Mouse (Mus musculus) ZHBTc4 (cell line): ENCODE results near the gene Ctxn2.
A peak's percentile ranks its signal among the peaks of the same experiment; 100 is the strongest.
"Not testable (repeated sequence)": the region's sequence is repeated elsewhere in the genome, so short reads cannot be mapped to it uniquely, and the experiment has no call there.

Experiments
- DNase-seq: peaks from one replicate; pipeline ENCODE4 v3.0.0-alpha.2; 2011; ENCODE audit warnings: low read depth, low spot score

Gene Ctxn2

DNA sequence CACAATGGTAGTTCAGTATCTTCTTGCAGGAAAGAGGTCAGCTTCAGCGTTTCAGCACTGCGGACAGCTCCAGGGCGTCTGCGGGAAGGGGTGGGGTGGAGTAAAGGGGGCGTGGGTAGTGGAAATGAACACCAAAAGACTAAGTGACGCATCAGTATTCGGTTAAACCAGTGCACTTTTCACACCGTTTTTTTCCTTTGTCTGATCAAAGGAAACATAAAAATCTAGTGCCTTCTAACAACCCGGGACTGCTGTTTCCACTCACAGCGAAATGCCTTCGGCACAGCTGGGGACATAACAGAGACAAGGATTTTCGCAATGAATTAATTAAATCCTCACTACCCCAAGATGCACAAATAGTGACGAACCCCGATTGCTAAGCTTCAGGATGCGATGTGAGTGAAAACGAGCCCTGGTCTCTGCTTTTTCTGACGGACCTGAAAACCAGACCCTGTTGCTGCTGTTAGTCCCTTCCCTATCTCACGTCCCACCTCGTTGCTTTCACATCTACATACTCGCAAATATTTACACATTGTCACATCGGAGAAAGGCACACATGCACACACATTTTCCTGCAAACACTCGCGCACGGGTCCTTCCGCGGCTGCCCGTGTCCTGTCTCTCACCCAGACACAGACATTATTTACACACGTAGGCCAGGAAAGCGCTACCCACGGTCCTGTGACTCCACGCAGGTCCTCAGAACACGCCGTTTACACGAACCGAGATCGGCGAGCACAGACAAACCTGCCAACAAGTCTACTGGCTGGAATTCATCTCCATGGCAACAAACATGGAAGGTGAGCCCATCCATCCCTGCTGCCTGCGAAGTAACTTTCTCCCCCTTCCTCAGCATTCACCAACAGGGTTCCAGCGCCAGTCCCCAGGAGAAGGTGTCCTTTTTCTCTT lies at the start of gene Ctxn2:
Ctxn2 (plus strand) TSS at position 790 of the 909 bp plus-strand sequence.
- DNase-seq = peak; percentile 86

DNA sequence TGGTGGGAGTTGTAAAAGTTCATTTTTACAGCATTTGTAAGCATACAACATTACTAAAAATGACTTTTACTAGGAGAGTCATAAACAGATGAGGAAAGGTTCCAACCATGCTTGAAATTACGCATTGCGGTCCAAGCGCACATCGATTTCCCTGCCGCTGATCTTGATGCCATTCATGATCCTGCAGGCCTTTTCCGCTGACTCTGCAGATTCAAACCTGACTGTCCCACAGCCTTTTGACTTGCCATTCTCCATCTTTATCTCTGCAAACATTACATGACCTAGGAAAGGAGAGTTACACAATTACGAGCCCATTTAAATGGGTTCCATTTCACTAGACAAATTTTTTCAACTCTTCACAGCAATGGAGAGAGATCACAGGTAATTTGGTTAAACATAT lies 47.7 kb upstream of the Ctxn2 start:
- DNase-seq = no peak

DNA sequence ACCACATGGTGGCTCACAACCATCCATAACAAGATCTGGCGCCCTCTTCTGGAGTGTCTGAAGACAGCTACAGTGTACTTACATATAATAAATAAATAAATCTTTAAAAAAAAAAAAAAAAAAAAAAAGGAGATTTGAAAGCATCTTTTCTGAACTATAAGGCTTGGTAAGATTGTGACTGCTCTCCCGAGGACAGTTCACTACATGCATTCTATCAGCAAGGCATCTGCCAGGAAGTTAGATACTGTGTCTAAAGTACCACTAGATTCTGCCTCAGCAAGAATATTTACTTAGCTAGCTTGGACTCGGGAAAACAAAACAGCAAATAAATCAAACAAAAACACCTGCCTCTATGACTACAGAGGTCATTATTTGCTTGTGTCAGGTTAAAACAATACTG lies 44.4 kb upstream of the Ctxn2 start:
- not testable (repeated sequence) for DNase-seq

DNA sequence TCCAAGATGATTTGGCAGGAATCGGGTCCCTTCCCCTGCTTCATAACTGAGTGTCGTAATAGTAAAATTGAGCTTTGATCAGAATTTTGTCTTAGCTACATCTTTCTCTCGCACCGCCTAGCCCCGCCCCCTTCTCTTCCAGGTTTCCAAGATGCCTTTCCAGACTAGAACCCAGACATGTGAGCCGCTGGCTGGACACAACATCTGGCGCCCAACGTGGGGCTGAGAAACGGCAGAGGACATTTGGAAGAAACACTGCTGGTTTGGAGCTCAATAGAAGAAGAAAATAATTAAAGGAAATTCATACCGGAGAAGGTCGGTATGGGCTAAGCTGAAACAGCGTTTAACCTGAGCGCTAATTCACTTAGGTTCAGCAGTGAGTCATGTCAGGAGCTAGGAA lies 32.0 kb upstream of the Ctxn2 start:
- peak; percentile 63 for DNase-seq

DNA sequence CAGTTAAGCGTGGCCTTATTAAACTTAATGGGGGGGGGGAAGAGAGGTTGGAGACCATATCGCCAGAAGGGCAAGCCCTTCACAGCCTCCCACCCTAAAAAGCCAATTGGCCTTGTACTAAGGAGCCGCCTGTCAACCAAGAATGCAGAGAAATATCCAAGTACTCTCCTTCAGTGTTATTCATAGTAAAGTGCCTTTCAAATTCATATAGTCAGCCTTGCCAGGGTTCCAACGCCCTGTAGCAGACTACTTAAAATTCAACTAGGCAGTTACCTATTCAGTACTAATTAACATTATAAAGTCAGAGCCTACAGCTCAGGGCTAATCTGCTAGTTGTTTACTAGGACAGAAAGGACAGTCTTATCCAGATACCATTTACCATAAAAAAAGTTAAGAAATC lies 30.0 kb upstream of the Ctxn2 start:
- DNase-seq = peak; percentile 58

DNA sequence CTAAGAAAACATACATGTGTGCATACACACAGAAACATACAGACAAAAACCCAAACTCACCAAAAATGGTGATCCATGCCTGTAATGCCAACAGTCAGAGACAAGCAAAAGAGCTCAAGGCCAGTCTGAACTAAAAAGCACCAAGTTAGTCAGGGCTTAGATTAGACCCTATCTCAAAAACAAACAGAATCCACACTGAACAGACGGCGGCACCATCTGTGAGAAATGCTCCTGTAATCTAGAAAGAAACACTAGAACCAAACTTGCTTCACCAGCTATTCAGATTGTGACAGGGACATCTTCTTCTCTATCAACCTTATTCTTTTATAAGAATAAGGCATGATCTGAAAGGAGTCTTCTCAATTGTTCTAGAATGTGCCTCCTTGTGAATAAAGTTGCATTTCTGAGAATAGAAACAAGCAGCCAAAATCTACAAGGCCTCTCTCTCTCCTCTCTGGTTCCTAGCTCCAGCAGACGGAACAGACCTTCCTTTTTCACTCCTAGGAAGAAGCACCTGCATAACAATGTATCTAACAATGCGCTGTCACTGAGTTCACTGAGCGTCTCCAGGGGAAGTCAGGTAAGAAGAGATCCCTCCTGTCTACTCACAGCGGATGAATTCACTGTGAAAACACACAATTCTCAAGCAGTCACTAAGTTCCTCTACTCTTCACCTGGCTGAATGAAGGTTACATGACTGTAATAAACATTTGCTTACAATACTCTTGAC lies 16.9 kb upstream of the Ctxn2 start:
- peak; percentile 62 for DNase-seq

DNA sequence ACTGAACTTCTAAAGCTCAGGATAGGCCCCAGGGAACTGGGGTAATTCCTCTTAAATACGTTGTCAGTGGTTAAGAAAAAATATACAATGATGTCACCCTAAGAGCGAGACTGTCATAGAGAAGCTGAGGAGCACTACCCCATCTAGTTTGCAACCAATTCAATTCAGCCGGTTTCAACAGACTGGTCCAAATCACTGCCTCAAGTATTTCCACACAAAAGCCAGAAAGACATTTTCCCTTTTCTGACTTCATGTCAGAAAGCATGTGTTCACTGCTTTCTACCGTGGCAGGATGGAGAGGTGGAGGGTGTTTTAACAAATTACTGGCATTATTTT lies 14.2 kb upstream of the Ctxn2 start:
- DNase-seq = no peak

DNA sequence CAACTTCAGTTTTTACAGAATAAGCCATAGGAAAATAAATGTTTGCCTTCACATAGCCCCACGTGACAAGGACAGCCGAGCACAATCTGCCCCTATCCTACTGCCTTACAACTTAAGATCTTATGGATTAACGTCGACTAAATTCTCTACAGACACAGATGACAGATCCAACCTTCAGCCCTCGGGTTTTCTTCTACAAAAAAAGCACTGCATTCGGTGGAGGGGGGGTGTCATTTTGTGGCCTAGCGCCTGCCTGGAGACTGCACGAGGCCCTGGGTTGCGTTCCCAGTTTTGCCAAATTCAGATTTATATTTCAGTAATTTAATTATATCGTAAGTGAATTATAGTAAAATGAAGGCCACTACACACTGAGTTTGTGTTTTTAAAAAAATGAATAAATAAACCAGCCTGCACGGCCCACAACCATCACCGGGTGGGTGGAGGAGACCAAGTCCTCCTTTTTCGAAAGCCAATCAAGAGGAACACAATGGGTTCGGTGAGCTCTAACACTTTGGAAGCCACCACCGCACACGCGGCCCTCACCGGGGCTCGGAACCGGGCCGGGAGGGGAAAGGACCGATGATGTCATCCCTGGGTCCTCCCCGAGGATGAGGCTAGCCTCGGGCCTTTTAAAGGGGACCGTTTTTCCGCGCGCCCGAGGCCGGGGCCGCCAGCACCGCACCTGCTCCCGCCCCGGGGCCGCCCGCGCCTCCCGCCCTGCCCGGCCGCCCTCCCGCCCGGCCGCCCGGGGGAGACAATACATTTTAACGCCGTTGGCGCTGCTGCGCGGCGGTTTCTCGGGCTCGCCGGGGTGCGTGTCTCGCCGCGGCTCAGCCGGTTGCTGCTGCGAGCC lies 13.6 kb upstream of the Ctxn2 start:
- peak; percentile 42 for DNase-seq

DNA sequence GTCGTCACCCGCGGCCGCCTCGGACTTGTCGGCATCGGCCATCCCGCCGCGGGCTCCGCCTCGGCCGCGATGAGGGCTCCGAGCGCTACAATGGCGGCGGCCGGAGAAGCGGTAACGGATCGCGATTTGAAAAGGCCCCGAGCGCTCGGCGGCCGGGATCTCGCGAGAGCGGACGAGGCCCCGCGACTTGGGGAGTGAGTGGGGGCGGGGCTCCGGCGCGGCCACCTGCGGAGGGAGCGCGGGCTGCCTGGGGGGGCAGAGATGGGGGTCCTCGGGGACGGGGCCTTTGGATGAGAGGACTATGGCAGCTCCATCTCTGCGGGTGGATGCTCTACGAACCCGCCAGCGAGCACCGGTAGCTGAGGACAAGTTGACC lies 13.0 kb upstream of the Ctxn2 start, which contains the start of gene Myef2:
Myef2 (minus strand) TSS at position 185 of the 376 bp plus-strand sequence.
- DNase-seq = peak; percentile 89

DNA sequence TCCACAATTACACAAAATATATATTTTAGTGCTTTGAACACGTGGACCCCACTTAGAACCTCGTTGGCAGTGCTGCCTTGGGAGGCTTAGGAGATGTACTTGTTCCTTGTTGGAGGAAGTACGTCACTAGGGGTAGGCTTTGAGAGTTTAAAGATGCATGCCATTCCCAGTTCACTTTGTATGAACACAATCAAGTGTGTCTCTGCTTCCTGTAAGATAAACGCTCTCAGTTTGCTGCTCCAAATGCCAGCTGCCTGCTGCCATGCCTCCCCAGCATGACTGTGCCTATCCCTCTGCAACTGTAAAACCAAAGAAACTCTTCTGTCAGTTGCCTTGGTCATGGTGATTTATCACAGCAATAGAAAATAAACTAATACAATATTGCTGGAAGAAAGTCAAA lies 10.7 kb upstream of the Ctxn2 start:
- DNase-seq = no peak

DNA sequence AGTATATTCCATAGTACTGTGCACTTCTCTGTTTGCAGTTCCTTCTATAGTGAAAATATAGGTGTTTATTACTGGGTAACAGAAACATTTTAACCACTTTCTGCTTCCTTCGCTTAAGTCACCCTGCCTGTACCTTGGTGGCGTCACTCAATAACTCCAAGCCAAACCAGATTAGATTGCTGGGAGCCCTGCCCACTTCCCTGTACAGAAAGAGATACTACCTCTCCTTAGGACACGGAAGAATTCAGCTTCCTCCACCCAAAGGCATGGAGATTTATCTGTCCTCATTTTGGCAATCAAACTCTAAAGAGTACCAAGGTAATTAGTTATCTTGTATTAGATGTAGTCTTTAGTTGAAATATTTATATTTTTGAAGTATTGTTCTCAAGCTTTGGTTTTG lies 9.7 kb upstream of the Ctxn2 start:
- DNase-seq = no peak

DNA sequence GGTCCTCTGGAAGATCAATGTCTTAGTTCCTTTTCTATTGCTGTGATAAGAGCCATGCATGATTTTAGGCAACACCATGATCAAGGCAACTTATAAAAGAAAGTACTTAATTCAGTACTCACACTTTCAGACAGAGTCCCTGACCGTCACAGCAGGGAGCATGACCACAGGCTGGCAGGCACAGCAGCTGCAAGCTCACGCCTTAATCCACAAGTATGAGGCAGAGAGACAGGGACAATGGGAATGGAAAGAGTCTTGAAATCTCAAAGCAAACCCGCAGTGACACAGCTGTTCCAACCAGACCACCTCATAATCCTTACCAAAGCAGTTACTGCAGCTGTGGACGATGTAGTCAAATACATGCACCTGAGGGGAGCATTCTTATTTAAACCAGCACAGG lies 2.4 kb upstream of the Ctxn2 start:
- DNase-seq = peak; percentile 46

DNA sequence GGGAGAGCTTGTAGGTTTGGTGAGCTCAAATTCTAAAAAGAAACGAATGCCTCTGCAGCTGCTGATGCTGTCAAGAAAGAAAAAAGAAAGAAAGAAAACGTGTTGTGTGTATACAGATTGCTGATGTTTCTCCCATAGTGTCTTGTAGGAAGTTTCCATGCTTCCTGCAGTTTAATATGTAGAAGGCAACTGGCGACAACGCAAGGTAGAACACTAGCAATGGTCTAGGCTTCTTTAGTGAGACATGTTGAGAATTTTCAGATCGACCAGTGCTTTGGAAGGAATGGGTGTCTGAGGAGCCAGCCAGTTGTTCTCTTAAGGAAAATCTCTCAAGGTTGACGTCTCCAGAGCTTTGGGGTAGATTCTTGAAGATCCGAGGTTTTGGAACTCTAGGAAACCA lies 354 bp downstream of the Ctxn2 start:
- DNase-seq = no peak

DNA sequence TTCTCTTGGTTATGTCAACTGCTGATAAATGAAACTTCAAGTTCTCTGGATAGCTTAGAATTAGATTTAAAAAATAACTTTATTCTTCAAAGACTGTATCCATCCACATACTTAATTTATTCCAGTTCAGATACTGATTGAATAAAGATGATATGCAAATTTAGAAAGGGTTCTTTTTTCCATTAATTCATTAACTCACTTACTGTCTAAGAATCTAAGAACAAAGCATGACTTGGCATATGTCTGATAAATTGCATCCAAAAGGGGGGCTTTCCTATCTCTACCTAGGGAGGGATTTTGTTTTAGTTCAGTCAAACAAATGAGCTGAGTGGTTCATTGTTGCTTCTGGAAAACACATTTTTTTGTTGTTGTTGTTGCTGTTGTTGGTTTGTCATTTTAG lies 5.8 kb downstream of the Ctxn2 start:
- no peak for DNase-seq

DNA sequence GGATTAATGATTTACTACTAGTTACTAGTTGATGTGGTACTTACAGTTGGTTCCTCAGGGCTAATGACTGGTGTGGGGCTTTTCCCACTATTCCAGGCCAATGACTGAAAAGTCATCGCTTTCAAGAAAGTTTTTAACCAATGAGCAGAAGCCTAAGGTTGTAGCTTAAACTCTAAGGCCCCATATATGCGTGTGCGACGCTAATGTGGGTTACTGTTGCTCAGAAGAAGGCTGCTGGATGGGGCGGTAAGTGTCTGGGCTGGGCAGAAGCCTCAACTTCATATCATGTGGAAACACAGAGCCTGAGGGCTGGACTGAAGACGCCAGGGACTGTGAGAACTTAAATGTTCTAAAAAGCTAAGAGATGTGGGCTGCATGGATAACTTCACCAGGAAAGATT lies 15.9 kb downstream of the Ctxn2 start, which contains the start of gene Slc12a1:
Slc12a1 (plus strand) TSS at position 118 of the 400 bp plus-strand sequence.
- no peak for DNase-seq

DNA sequence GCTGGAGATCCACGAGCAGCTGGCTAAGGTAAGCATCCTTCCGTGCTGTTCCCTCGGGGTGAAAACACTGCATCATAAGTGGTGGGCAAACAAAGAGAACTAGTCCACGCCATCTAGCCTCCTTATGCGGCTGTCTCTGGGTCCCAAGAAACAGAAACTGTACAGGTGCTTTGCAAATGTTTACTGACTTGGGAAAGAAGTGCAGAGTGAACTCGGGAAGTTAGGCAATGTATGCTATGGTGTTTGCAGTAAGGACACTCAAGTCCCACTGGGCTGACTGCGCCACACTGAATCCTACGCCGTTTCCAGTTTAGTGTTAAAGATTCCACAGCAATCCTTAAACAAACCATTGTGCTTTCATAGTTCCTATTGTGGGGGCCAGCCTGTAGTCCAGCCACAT lies 17.8 kb downstream of the Ctxn2 start:
- DNase-seq = no peak

DNA sequence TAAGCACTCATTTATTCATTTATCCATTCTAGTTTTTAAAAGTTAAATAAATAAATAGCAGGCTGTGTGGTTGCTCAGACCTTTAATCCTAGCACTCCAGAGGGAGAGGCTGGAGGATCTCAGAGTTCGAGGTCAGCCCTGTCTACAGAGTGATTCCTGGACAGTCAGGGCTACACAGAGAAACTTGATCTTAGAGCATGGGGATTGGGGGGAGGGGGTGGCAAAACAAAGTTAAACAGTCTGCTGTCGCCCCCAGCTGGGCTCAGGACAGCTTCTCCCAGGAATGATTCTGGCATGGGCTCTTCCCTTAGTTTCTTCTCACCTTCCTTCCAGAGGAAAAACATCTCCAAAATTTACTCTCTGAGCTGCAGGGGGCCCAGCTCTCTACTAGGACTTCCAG lies 19.0 kb downstream of the Ctxn2 start:
- DNase-seq = no peak

DNA sequence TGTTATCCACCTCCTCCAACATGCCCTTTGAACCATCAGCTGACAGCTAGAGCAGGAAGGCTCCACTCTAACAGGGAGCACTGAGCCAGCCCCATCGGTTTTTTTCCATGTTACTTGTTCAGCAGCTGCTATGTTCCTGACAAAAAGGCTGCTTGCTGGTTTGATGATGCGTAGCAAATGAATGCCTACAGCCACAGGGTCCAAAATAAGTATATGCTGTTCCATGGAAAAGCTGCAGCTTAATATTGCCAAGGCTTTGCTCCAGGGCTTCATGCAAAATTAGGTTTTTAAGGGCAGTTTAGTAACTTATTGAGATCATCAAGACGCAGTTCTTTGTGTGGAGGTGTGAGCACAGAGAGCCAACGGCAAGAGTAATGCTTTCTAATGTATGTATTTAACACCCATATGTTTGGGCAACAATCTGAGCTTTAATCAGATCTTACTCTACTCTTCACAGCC lies 25.5 kb downstream of the Ctxn2 start:
- DNase-seq = no peak

DNA sequence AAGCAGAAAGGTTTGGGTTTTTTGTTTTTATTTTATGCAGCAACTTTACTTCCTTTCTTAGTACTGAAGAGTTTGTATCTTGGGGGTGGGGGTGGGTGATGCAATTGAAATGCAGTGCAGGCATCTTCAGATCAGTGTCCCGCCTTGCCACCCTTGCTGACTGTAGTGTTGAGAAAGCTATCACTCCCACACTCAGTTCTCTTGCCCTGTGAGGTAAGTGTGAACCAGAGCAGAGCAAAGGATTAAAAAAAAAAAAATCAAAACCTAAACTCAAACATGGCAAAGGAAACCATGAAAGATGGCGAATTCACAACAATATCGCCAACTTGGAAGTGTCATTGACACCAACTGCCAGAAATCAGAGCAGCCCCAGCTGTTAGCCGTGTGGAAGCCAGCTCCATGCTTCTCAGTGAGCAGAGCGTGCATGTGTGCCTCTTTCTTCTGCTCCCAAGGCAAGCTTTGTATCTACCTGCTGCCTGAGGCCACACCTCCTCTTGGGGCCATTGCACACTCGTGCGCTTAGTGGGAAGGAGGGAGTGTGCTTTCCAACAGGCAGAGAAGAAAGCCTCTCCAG lies 41.8 kb downstream of the Ctxn2 start:
- DNase-seq = no peak

DNA sequence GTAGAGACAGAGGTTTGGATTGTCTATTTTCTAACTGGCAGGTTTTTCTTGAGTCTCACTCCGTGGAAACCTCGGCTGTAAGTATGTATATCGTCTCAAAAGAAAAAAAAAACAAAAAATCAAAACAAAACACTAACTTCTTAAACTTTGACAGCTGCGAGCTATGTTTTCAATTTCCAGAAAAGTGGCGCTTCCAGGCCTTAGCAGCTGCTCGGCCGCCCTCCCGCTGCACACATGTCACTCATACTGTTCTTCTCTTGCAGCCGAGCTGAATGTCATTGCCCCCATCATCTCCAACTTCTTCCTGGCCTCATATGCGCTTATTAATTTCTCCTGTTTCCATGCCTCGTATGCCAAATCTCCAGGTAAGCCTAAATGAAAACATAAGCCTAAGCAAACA lies 51.4 kb downstream of the Ctxn2 start:
- DNase-seq = no peak

DNA sequence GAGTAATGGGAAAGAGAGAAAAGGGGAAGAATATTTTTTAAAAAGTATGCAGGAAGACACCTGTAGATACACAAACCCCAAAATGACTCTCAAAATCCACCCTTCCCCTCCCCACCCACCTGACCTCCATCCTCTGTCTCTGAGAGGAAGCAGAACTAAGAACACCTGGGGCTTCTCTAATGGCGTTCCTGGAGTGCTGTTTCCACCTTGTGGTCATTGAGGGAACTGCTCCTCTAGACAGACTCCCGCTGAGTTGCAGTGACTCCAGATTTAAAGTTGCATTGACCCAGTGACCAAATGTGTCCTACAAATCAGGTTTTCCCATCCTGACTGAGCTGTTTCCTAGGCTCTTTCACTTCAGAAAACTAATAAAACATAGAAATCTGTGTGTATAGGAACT lies 52.7 kb downstream of the Ctxn2 start:
- peak; percentile 78 for DNase-seq

DNA sequence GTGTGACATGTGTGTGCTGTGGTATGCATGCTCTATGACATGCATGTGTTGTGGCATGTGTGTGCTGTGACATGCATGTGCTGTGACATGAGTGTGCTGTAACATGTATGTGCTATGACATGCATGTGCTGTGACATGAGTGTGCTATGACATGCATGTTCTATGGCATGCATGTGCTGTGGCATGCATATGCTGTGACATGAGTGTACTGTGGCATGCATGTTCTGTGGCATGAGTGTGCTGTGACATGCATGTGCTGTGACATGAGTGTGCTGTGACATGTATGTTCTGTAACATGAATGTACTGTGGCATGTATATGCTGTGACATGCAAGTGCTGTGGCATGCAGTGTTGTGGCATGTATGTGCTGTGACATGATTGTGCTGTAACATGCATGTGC lies 56.4 kb downstream of the Ctxn2 start:
- no peak for DNase-seq
